Mouse (Mus musculus) heart, embryonic 11.5 days (tissue): ENCODE measurements around the gene Gm11565. TPM values are rescaled to one million over a fixed set of nuclear protein-coding genes. Genes with fewer than 3 reads are reported as not detected.
"Not testable (repeated sequence)": the region's sequence is repeated elsewhere in the genome, so short reads cannot be mapped to it uniquely, and the experiment has no call there.

Experiments
- ATAC-seq: fragments of 200-750 bp; cut with Nextera tagmentation; replicated peaks from 2 replicates; pipeline ENCODE4 v1.8.0; 2017; ENCODE audit warnings: moderate library complexity; ENCODE audit not compliant: insufficient number of reproducible peaks, low FRiP score, low TSS enrichment
- H3K27ac ChIP-seq: fragments of 300-500 bp; sonication (generic); 2 replicates; pipeline ENCODE4 v1.5.1; 2014; ENCODE audit warnings: mild to moderate bottlenecking, low read depth, low read length
- H3K27me3 ChIP-seq: fragments of 300-500 bp; sonication (generic); 2 replicates; pipeline ENCODE4 v1.6.1; 2014; ENCODE audit warnings: mild to moderate bottlenecking, low read length, mixed read lengths; ENCODE audit not compliant: control insufficient read depth, insufficient read depth
- H3K36me3 ChIP-seq: fragments of 300-500 bp; sonication (generic); 2 replicates; pipeline ENCODE4 v1.6.1; 2014; ENCODE audit warnings: mild to moderate bottlenecking, low read length, moderate library complexity, mixed read lengths; ENCODE audit not compliant: control insufficient read depth, insufficient read depth
- H3K4me1 ChIP-seq: fragments of 300-500 bp; sonication (generic); 2 replicates; pipeline ENCODE4 v1.6.1; 2014; ENCODE audit warnings: low read length; ENCODE audit not compliant: control insufficient read depth, insufficient read depth
- H3K4me2 ChIP-seq: fragments of 300-500 bp; sonication (generic); 2 replicates; pipeline ENCODE4 v1.6.1; 2014; ENCODE audit warnings: mild to moderate bottlenecking, moderate library complexity
- H3K4me3 ChIP-seq: fragments of 300-500 bp; sonication (generic); 2 replicates; pipeline ENCODE4 v1.5.1; 2014; ENCODE audit warnings: low read depth, low read length
- H3K9ac ChIP-seq: fragments of 300-500 bp; sonication (generic); 2 replicates; pipeline ENCODE4 v1.6.1; 2014; ENCODE audit warnings: mild to moderate bottlenecking, low read depth, low read length, moderate library complexity
- H3K9me3 ChIP-seq: fragments of 300-500 bp; sonication (generic); replicated peaks from 2 replicates; pipeline ENCODE4 v1.6.1; 2016; ENCODE audit warnings: low read length; ENCODE audit not compliant: control insufficient read depth
- WGBS: fragments of 180-500 bp; shearing (Covaris S2); extraction: QIAGEN DNeasy Blood & Tissue Kit; methylation state at CpG from one replicate; pipeline ENCODE4 v1.1.7; 2014; ENCODE audit not compliant: insufficient replicate concordance; 5-methylcytosine and 5-hydroxymethylcytosine counted together
- polyA plus RNA-seq: library from polyadenylated mRNA; unstranded; fragments of >200 nt; fragmentation: Nextera tagmentation; extraction: Ambion mirVana; gene quantifications from 2 replicates; pipeline ENCODE4 v1.2.1, GENCODE M21; 2014

Gene Gm11565
- not detected in 2 replicates for polyA plus RNA-seq

DNA sequence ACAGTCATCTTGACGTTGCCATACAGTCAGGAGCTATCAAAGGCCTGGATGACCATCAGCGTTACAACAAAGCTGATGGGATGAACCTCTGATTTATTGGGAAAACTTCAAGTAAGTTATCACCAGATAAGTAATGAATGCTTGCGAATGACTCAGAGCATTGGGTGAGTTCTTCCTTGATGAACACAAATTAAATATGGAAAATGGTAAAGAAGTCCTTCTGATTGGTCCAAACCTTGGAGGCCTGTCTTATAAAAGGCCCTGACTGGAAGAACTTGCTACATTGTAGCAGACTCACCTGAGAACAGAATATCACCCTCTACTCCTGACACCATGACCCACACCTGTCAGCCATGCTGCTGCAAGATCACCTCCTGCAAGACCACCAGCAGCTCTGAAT is at the start of gene Gm11565:
Gene Gm11565, plus strand, starts transcription at position 301 of the 400 bp plus-strand sequence.
- ATAC-seq: no peak
- Histone ChIP-seq H3K36me3 (no peaks in the 10 kb centered on the region), H3K4me3 (no peak within 1 kb of the TSS), H3K27me3 (no peaks in the 10 kb centered on the region), H3K27ac (no peak within 1 kb of the TSS), H3K4me2 (no peak within 1 kb of the TSS), H3K9ac (no peak within 1 kb of the TSS), H3K4me1 (no peaks in the 10 kb centered on the region), H3K9me3 (no peaks in the 10 kb centered on the region)
- 77% methylated on average over 3 of the region's 3 CpGs for WGBS

GRCm38 (mm10) chr11:99873089-99873488 is 41.5 kb upstream of the Gm11565 start, which contains the start of gene Krtap9-1:
Gene Krtap9-1 (plus strand): TSS chr11:99873389.
- WGBS: 74% methylated on average over 1 of the region's 1 CpGs
- not testable (repeated sequence) for H3K4me3 ChIP-seq, H3K9ac ChIP-seq, H3K27ac ChIP-seq, H3K36me3 ChIP-seq, H3K27me3 ChIP-seq, H3K4me1 ChIP-seq, ATAC-seq, H3K9me3 ChIP-seq, H3K4me2 ChIP-seq

DNA sequence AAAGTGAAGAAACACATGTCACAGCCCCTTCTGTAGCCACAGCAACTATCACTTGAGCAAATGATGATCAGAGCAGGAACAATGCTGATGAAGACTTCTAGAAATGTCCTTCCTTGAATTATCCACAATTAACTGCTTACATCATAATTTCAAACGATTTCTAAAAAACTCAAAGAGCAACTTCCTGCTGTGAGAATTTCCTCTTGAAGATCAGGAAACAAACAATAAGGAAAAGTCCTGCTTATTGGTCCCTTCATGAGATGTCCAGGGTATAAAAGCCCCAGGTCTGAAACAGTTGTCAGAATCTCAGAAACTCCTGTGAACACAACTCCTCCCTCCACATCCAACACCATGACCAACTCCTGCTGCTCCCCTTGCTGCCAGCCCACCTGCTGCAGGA is 35.7 kb upstream of the Gm11565 start, which contains the start of gene Gm11567:
Gene Gm11567, plus strand, starts transcription at position 301 of the 400 bp plus-strand sequence.
- H3K27me3 ChIP-seq, H3K9me3 ChIP-seq, ATAC-seq, H3K9ac ChIP-seq, H3K36me3 ChIP-seq, H3K4me2 ChIP-seq, H3K4me1 ChIP-seq, H3K4me3 ChIP-seq, H3K27ac ChIP-seq: not testable (repeated sequence)
- WGBS: 47% methylated on average over 1 of the region's 1 CpGs

GRCm38 (mm10) chr11:99907620-99908019 is 6.9 kb upstream of the Gm11565 start, which contains the start of gene Krtap31-1:
Gene Krtap31-1 (plus strand): TSS chr11:99907920.
- H3K36me3 ChIP-seq: no peaks in the 10 kb centered on the region

GRCm38 (mm10) chr11:99935991-99936390 is 21.4 kb downstream of the Gm11565 start, which contains the start of gene Krtap31-2:
Gene Krtap31-2 (plus strand): TSS chr11:99936291.
- H3K9ac ChIP-seq: no peak within 1 kb of the TSS
- no peak within 1 kb of the TSS for H3K4me3 ChIP-seq
- no peak for ATAC-seq
- H3K27me3 ChIP-seq: no peaks in the 10 kb centered on the region
- H3K4me2 ChIP-seq: no peak within 1 kb of the TSS
- H3K27ac ChIP-seq: no peak within 1 kb of the TSS
- H3K4me1 ChIP-seq: no peaks in the 10 kb centered on the region
- no peaks in the 10 kb centered on the region for H3K36me3 ChIP-seq
- H3K9me3 ChIP-seq: no peaks in the 10 kb centered on the region
- 73% methylated on average over 1 of the region's 1 CpGs for WGBS

More at GRCm38 (mm10) chr11:99907620-99908019, 6.9 kb upstream of the Gm11565 start, which contains the start of gene Krtap31-1:
- H3K4me3 ChIP-seq: no peak within 1 kb of the TSS
- H3K4me1 ChIP-seq: no peaks in the 10 kb centered on the region
- 67% methylated on average over 2 of the region's 2 CpGs for WGBS
- no peak within 1 kb of the TSS for H3K27ac ChIP-seq
- no peaks in the 10 kb centered on the region for H3K27me3 ChIP-seq
- no peak for ATAC-seq
- no peaks in the 10 kb centered on the region for H3K9me3 ChIP-seq
- H3K9ac ChIP-seq: no peak within 1 kb of the TSS
- no peak within 1 kb of the TSS for H3K4me2 ChIP-seq

DNA sequence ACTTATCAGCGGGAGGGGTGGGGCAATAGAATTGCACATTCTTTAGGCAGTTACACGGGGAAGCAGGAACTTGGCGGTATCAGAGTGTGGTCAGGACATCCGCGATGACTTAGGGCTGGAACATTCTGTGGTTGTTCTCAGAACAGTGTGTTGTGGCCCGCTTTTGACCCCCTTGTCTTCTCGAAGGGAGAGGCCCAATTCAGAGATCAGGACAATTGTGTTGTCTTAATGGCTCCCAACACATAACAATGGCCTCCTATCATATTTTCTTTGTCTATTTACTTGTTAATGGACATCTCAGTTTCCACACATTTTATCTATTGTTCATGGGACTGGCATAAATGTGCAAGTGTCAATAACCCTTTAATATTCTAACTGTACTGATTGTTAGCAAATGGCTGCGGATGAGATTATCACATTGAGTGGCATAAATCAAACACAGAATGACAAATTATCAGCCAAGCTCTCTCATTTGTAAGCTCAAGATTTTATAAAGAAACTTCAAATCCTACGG is 23.3 kb downstream of the Gm11565 start:
- no peak for ATAC-seq
- H3K4me1 ChIP-seq: no peaks in the 10 kb centered on the region
- H3K4me2 ChIP-seq: no peak overlapping the region
- H3K9me3 ChIP-seq: no peaks in the 10 kb centered on the region
- no peak overlapping the region for H3K27ac ChIP-seq
- no peak overlapping the region for H3K4me3 ChIP-seq
- no peaks in the 10 kb centered on the region for H3K36me3 ChIP-seq
- no peaks in the 10 kb centered on the region for H3K27me3 ChIP-seq
- WGBS: 80% methylated on average over 9 of the region's 9 CpGs
- no peak overlapping the region for H3K9ac ChIP-seq

GRCm38 (mm10) chr11:99948175-99948574 is 33.6 kb downstream of the Gm11565 start, which contains the start of gene Krtap9-5:
Gene Krtap9-5 (plus strand): TSS chr11:99948475.
- H3K9ac ChIP-seq: no peak within 1 kb of the TSS

GRCm38 (mm10) chr11:99964213-99964612 is 49.7 kb downstream of the Gm11565 start:
- 55% methylated on average over 6 of the region's 6 CpGs for WGBS

More at GRCm38 (mm10) chr11:99948175-99948574, 33.6 kb downstream of the Gm11565 start, which contains the start of gene Krtap9-5:
- no peaks in the 10 kb centered on the region for H3K9me3 ChIP-seq
- ATAC-seq: no peak
- H3K4me1 ChIP-seq: no peaks in the 10 kb centered on the region
- no peak within 1 kb of the TSS for H3K4me3 ChIP-seq
- WGBS: 88% methylated on average over 2 of the region's 2 CpGs
- H3K27ac ChIP-seq: no peak within 1 kb of the TSS
- H3K27me3 ChIP-seq: no peaks in the 10 kb centered on the region
- H3K4me2 ChIP-seq: no peak within 1 kb of the TSS
- H3K36me3 ChIP-seq: no peaks in the 10 kb centered on the region; the same call in 1 of the 2 replicates

More at GRCm38 (mm10) chr11:99964213-99964612, 49.7 kb downstream of the Gm11565 start:
- no peak overlapping the region for H3K4me2 ChIP-seq
- ATAC-seq: no peak
- no peaks in the 10 kb centered on the region for H3K36me3 ChIP-seq
- no peaks in the 10 kb centered on the region; the same call in 1 of the 2 replicates for H3K4me1 ChIP-seq
- no peak overlapping the region for H3K27ac ChIP-seq
- H3K27me3 ChIP-seq: no peaks in the 10 kb centered on the region
- H3K4me3 ChIP-seq: no peak overlapping the region
- H3K9me3 ChIP-seq: no peaks in the 10 kb centered on the region
- H3K9ac ChIP-seq: no peak overlapping the region
